Mouse (Mus musculus) lung, embryonic 14.5 days (tissue): ENCODE measurements around the gene Tmf1. TPM values are rescaled to one million over a fixed set of nuclear protein-coding genes. Genes with fewer than 3 reads are reported as not detected.

ENCODE experiments used
- ATAC-seq: fragments of 200-750 bp; cut with Nextera tagmentation; 2 replicates; pipeline ENCODE4 v1.8.0; 2017; ENCODE audit warnings: mild to moderate bottlenecking, moderate TSS enrichment, moderate library complexity; ENCODE audit not compliant: insufficient read depth
- DNase-seq: peaks from one replicate; pipeline ENCODE4 v3.0.0-alpha.2; 2015
- H3K27ac ChIP-seq: fragments of 300-500 bp; sonication (generic); 2 replicates; pipeline ENCODE4 v1.5.1; 2014; ENCODE audit warnings: low read depth, mild to moderate bottlenecking, moderate library complexity
- H3K27me3 ChIP-seq: fragments of 300-500 bp; sonication (generic); 2 replicates; pipeline ENCODE4 v1.6.1; 2014; ENCODE audit warnings: low read length, control low read depth; ENCODE audit not compliant: insufficient read depth
- H3K36me3 ChIP-seq: fragments of 300-500 bp; sonication (generic); 2 replicates; pipeline ENCODE4 v1.6.1; 2014; ENCODE audit warnings: control low read depth; ENCODE audit not compliant: insufficient read depth
- H3K4me1 ChIP-seq: fragments of 300-500 bp; sonication (generic); 2 replicates; pipeline ENCODE4 v1.6.1; 2014; ENCODE audit warnings: antibody characterized with exemption, control low read depth; ENCODE audit not compliant: insufficient read depth
- H3K4me2 ChIP-seq: fragments of 300-500 bp; sonication (generic); 2 replicates; pipeline ENCODE4 v1.6.1; 2014; ENCODE audit warnings: mild to moderate bottlenecking
- H3K4me3 ChIP-seq: fragments of 300-500 bp; sonication (generic); 2 replicates; pipeline ENCODE4 v1.5.1; 2014; ENCODE audit warnings: low read depth, low read length
- H3K9ac ChIP-seq: fragments of 300-500 bp; sonication (generic); 2 replicates; pipeline ENCODE4 v1.6.1; 2014
- H3K9me3 ChIP-seq: fragments of 300-500 bp; sonication (generic); 2 replicates; pipeline ENCODE4 v1.6.1; 2016; ENCODE audit warnings: low read depth, low read length, control low read depth
- CTCF ChIP-seq: IDR thresholded peaks from 2 replicates; pipeline ENCODE4 v1.5.1; 2016; ENCODE audit warnings: antibody characterized with exemption, low read depth
- WGBS: fragments of 180-500 bp; shearing (Covaris S2); extraction: QIAGEN DNeasy Blood & Tissue Kit; methylation state at CpG from one replicate; pipeline ENCODE4 v1.1.7; 2014; 5-methylcytosine and 5-hydroxymethylcytosine counted together
- polyA plus RNA-seq: library from polyadenylated mRNA; unstranded; fragments of >200 nt; fragmentation: Nextera tagmentation; extraction: Ambion mirVana; gene quantifications from 2 replicates; pipeline ENCODE4 v1.2.1, GENCODE M21; 2014

Gene Tmf1
- polyA plus RNA-seq, 1 experiment from 2014 or later, result 30.3 TPM

DNA sequence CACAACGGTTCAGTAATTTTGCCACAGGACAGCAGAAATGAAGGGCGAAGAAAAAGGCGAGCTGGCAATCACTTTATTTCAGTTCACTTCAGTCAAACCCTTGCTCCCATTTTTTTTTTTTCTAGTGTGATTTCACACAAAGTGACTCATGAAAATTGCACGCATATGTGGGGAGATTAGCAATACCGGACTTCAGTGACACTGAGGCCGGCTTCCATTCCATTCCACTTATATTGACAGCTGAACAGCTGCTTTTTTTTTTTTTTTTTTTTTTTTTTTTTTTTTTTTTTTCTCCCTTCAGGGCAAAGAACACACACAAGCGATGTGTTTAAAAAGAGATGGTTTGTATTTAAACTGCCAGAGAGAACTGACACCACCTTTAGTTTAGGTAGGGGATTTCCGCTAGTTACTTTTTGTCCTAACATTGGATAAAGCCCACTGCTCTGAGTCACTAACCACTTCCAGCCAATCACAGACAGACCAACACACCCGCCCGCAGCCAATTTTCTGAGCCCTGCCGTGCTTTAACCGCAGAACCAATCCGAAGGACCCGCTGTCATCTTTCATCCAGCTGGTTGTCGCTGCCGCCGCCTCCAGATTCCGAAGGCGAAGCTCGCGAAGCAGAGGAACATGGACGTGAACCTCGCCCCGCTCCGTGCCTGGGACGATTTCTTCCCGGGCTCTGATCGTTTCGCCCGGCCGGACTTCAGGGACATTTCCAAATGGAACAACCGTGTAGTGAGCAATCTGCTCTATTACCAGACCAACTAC lies 31.5 kb upstream of the Tmf1 start, which contains the start of gene Arl6ip5:
TSS of gene Arl6ip5 (plus strand) at position 499 of the 771 bp plus-strand sequence.
- Histone ChIP-seq H3K27me3 (no peaks in the 10 kb centered on the region), H3K4me1 (peaks cover 7% of the 10 kb centered on the region; the same call in 1 of the 2 replicates), H3K36me3 (no peaks in the 10 kb centered on the region), H3K27ac (peak within 1 kb of the TSS; percentile 58; the same call in 1 of the 2 replicates), H3K4me3 (peak within 1 kb of the TSS; percentile 60), H3K4me2 (peak within 1 kb of the TSS; percentile 89), H3K9ac (peak within 1 kb of the TSS; percentile 79), H3K9me3 (no peaks in the 10 kb centered on the region)
- peak; percentile 83 for ATAC-seq
- no peak for TF ChIP-seq CTCF
- WGBS, result 8% methylated on average over 32 of the region's 32 CpGs
- peak; percentile 96 for DNase-seq

DNA sequence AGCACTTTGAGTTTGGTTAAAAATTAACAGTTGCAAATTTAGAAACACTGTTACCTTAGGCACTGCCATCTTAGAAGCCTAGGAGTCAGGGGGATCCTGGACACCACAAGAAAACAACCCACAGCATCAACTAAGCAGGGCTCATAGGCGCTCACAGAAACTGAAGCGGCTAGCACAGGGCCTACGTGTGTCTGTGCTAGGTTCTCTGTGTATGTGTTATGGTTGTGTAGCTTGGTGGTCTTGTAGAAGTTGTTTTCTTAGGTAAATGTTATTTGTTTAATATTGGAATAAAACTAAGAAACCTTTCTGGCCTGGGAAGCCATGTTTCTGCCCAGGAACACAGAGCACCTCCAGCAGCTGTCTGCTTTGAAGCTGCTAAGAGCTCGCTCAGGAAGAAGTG lies 30.8 kb upstream of the Tmf1 start:
- Histone ChIP-seq H3K4me3 (no peak overlapping the region), H3K4me2 (no peak overlapping the region; the same call in 1 of the 2 replicates), H3K4me1 (peaks cover 7% of the 10 kb centered on the region; the same call in 1 of the 2 replicates), H3K9me3 (no peaks in the 10 kb centered on the region), H3K9ac (no peak overlapping the region), H3K27ac (no peak overlapping the region), H3K27me3 (no peaks in the 10 kb centered on the region), H3K36me3 (no peaks in the 10 kb centered on the region)
- TF ChIP-seq CTCF, result no peak
- WGBS, result 80% methylated on average over 4 of the region's 4 CpGs
- no peak for DNase-seq
- ATAC-seq, result no peak

DNA sequence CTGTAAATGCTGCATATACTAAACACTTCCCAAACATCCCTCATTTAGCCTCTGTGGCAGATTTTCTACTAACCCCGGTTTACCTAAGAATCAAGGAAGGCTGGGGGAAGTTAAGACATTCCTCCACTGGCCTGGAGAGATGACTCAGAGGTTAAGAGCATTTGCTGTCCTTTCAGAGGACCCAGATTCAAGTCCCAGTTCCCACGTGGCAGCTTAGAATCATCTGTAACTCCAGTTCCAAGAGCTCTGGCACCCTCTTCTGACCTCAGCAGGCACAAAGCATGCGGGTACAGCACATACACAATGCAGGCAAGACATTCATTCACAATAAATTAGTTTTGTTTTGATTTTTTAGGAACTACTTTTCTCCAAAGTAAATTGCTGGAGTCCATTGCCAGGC lies 30.3 kb upstream of the Tmf1 start:
- no peaks in the 10 kb centered on the region for H3K9me3 ChIP-seq
- 44% methylated on average over 3 of the region's 3 CpGs for WGBS
- no peaks in the 10 kb centered on the region for H3K27me3 ChIP-seq
- H3K9ac ChIP-seq, result no peak overlapping the region
- H3K36me3 ChIP-seq, result no peaks in the 10 kb centered on the region
- ATAC-seq (no peak), DNase-seq (no peak)
- no peak overlapping the region for H3K4me3 ChIP-seq
- peak overlapping the region; percentile 25; the same call in 1 of the 2 replicates for H3K27ac ChIP-seq
- peaks cover 7% of the 10 kb centered on the region; the same call in 1 of the 2 replicates for H3K4me1 ChIP-seq
- no peak overlapping the region for H3K4me2 ChIP-seq
- TF ChIP-seq CTCF, result no peak

DNA sequence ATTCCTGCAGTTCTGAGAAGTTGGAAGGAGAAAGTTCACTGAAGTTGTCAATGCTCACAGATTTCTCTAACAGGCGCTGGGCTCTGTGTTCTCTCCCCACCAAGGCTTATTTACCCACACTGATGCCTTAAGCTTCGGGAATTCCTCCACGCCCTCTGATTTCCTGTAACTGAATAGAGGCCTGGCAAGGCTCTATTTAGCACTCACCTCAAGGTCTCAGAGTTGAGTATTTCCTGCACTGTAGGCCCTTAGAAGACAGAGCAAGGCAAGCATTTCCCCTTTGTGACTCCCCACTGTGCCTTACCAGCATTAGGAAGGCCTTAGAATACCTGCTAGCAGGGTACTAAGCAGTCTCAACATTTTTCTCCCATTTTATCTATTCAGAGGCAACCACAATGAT lies 29.5 kb upstream of the Tmf1 start:
- Histone ChIP-seq H3K4me1 (peaks cover 7% of the 10 kb centered on the region; the same call in 1 of the 2 replicates), H3K27me3 (no peaks in the 10 kb centered on the region), H3K4me3 (no peak overlapping the region), H3K9ac (no peak overlapping the region), H3K4me2 (no peak overlapping the region), H3K27ac (peak overlapping the region; percentile 27), H3K9me3 (no peaks in the 10 kb centered on the region), H3K36me3 (no peaks in the 10 kb centered on the region)
- WGBS, result 42% methylated on average over 3 of the region's 3 CpGs
- TF ChIP-seq CTCF, result no peak
- DNase-seq, result peak; percentile 52
- no peak for ATAC-seq

DNA sequence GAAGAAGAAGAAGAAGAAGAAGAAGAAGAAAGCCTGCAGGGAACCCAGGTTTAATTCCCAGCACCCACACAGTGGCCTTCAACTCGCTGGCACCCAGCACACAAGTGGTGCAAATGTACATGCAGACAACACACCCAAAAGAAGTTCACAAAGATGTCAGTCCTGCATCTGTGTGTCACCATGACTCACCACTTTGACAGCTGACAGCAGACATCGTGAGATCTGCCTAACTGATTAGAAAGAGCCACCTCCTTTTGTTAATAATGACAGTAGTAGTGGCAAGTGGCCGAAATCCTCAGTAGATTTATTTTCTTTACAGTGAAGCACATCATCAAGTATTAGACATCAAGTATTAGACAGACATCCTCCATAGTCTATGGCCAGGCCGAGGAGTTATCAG lies 28.2 kb upstream of the Tmf1 start:
- Histone ChIP-seq H3K9me3 (no peaks in the 10 kb centered on the region), H3K36me3 (no peaks in the 10 kb centered on the region), H3K27ac (no peak overlapping the region), H3K4me1 (peaks cover 4% of the 10 kb centered on the region; the same call in 1 of the 2 replicates), H3K4me3 (no peak overlapping the region), H3K4me2 (no peak overlapping the region), H3K9ac (no peak overlapping the region), H3K27me3 (no peaks in the 10 kb centered on the region)
- DNase-seq (no peak), ATAC-seq (no peak)
- no peak for TF ChIP-seq CTCF
- whole genome bisulfite sequencing, result 65% methylated on average over 4 of the region's 4 CpGs

DNA sequence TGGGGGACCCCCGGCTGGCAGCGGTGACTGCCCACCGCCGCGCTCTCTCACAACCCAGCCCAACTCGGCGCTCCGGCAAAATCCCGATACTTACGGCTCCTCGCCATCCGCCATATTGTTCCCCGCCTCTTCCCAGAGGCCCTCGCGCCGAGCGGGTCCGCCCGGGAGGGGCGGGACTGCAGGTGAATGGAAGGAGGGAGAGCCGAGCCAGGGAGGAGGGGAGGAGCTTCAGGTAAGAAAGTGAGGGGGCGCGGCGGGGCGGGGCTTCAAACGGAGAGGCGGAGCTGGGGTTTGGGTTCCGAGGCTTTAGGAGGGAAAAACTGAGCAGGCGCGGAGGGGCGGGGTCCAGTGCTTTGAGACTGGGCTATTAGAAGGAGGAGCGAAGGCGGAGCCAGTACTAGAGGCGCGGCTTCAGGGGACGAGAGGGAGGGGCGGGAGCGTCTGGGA lies 26.5 kb upstream of the Tmf1 start, which contains the start of gene Uba3:
TSS of gene Uba3 (minus strand) at position 209 of the 447 bp plus-strand sequence.
- peak within 1 kb of the TSS; percentile 83 for H3K27ac ChIP-seq
- no peaks in the 10 kb centered on the region for H3K9me3 ChIP-seq
- peak within 1 kb of the TSS; percentile 99 for H3K9ac ChIP-seq
- H3K4me1 ChIP-seq, result no peaks in the 10 kb centered on the region
- DNase-seq (peak; percentile 97), ATAC-seq (peak; percentile 97)
- H3K4me2 ChIP-seq, result peak within 1 kb of the TSS; percentile 90
- H3K4me3 ChIP-seq, result peak within 1 kb of the TSS; percentile 88
- 0 out of 2 replicates have a peak, but pooled peaks cover 6% of the 10 kb centered on the region for H3K36me3 ChIP-seq
- no peak for TF ChIP-seq CTCF
- under 1% methylated on average over 38 of the region's 38 CpGs for WGBS
- H3K27me3 ChIP-seq, result no peaks in the 10 kb centered on the region

DNA sequence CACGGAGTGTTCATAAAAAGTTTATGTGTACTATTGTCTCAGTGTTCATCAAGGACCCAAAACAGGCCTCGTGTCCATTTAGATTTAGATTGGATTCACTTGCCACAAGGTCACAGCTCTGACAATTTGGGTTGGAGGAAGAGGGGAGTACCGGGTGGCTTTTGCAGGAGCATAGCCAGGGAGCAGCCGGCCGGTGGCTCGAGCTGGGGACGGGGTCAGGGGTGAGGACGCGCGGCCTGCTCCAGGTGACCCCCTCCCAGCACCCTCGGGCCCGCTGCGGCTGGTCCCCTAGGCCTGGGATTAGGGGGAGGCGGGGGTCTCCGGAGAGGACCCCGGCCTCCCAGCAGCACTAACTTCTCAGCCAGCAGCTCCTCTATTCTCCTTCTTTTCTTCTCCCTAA lies 26.0 kb upstream of the Tmf1 start:
- no peak for TF ChIP-seq CTCF
- H3K4me2 ChIP-seq, result peak overlapping the region; percentile 90
- H3K36me3 ChIP-seq, result 0 out of 2 replicates have a peak, but pooled peaks cover 6% of the 10 kb centered on the region
- under 1% methylated on average over 16 of the region's 16 CpGs for WGBS
- H3K27me3 ChIP-seq, result no peaks in the 10 kb centered on the region
- ATAC-seq (peak; percentile 57), DNase-seq (peak; percentile 36)
- no peaks in the 10 kb centered on the region for H3K4me1 ChIP-seq
- H3K9ac ChIP-seq, result peak overlapping the region; percentile 99
- no peaks in the 10 kb centered on the region for H3K9me3 ChIP-seq
- peak overlapping the region; percentile 83 for H3K27ac ChIP-seq
- peak overlapping the region; percentile 88 for H3K4me3 ChIP-seq
